Mouse (Mus musculus) kidney, postnatal 10 days (tissue): ENCODE data around the gene Trcg1.
"Not testable (repeated sequence)": the region's sequence is repeated elsewhere in the genome, so short reads cannot be mapped to it uniquely, and the experiment has no call there.

Source experiments
- DNase-seq: peaks from one replicate; pipeline ENCODE4 v3.0.0; 2021; ENCODE audit warnings: mixed read lengths

Trcg1 gene

GRCm38 (mm10) chr9:57236256-57236655, at the start of gene Trcg1:
TSS of gene Trcg1 (plus strand) at chr9:57236556.
- no peak for DNase-seq

- DNase-seq = no peak
Observed at GRCm38 (mm10) chr9:57196708-57197107, 39.6 kb upstream of the Trcg1 start.

GRCm38 (mm10) chr9:57197414-57197813, 38.9 kb upstream of the Trcg1 start:
- no peak for DNase-seq

GRCm38 (mm10) chr9:57202981-57203380, 33.4 kb upstream of the Trcg1 start:
- no peak for DNase-seq

GRCm38 (mm10) chr9:57203571-57203970, 32.8 kb upstream of the Trcg1 start:
- DNase-seq = not testable (repeated sequence)

- no peak for DNase-seq
Observed at GRCm38 (mm10) chr9:57206896-57207295, 29.5 kb upstream of the Trcg1 start.

- peak; percentile 74 for DNase-seq
Observed at GRCm38 (mm10) chr9:57209316-57209715, 27.0 kb upstream of the Trcg1 start.

- DNase-seq = no peak
Observed at GRCm38 (mm10) chr9:57212448-57213222, 23.7 kb upstream of the Trcg1 start.

GRCm38 (mm10) chr9:57214500-57214899, 21.9 kb upstream of the Trcg1 start:
- DNase-seq = no peak

GRCm38 (mm10) chr9:57217220-57217619, 19.1 kb upstream of the Trcg1 start:
- DNase-seq = no peak

GRCm38 (mm10) chr9:57218776-57219175, 17.6 kb upstream of the Trcg1 start:
- DNase-seq = no peak

- no peak for DNase-seq
Observed at GRCm38 (mm10) chr9:57219511-57219910, 16.8 kb upstream of the Trcg1 start.

GRCm38 (mm10) chr9:57220356-57220755, 16.0 kb upstream of the Trcg1 start:
- peak; percentile 67 for DNase-seq

- DNase-seq = no peak
Observed at GRCm38 (mm10) chr9:57223341-57223740, 13.0 kb upstream of the Trcg1 start.

GRCm38 (mm10) chr9:57225780-57226627, 10.4 kb upstream of the Trcg1 start:
- DNase-seq = no peak

GRCm38 (mm10) chr9:57226628-57227122, 9.7 kb upstream of the Trcg1 start:
- DNase-seq = not testable (repeated sequence)

GRCm38 (mm10) chr9:57227203-57227602, 9.2 kb upstream of the Trcg1 start:
- no peak for DNase-seq

- DNase-seq = no peak
Observed at GRCm38 (mm10) chr9:57228186-57228585, 8.2 kb upstream of the Trcg1 start.

GRCm38 (mm10) chr9:57229726-57230125, 6.6 kb upstream of the Trcg1 start:
- DNase-seq = peak; percentile 67

GRCm38 (mm10) chr9:57230146-57230783, 6.1 kb upstream of the Trcg1 start:
- no peak for DNase-seq

- DNase-seq = no peak
Observed at GRCm38 (mm10) chr9:57231536-57232255, 4.7 kb upstream of the Trcg1 start.

- no peak for DNase-seq
Observed at GRCm38 (mm10) chr9:57232341-57232940, 3.9 kb upstream of the Trcg1 start.
